Mouse (Mus musculus): Measurements from ENCODE around the gene Slc25a19.
A peak's percentile ranks its signal among the peaks of the same experiment; 100 is the strongest.

Slc25a19 gene

GRCm38 (mm10) chr11:115640978-115641663, 13.0 kb upstream of the Slc25a19 start:
- no peak for DNase-seq

- no peak for DNase-seq
Observed at GRCm38 (mm10) chr11:115640311-115640828, 12.3 kb upstream of the Slc25a19 start.

- DNase-seq, result no peak
Observed at GRCm38 (mm10) chr11:115639540-115639939, 11.4 kb upstream of the Slc25a19 start.

GRCm38 (mm10) chr11:115638498-115639409, 10.7 kb upstream of the Slc25a19 start:
- DNase-seq, result peak; percentile 60

- DNase-seq, result no peak
Observed at GRCm38 (mm10) chr11:115636960-115637359, 8.9 kb upstream of the Slc25a19 start.

GRCm38 (mm10) chr11:115635484-115635883, 7.4 kb upstream of the Slc25a19 start:
- no peak for DNase-seq

- DNase-seq, result no peak
Observed at GRCm38 (mm10) chr11:115635041-115635440, 6.9 kb upstream of the Slc25a19 start.

- DNase-seq, result peak; percentile 58
Observed at GRCm38 (mm10) chr11:115634109-115634508, 6.0 kb upstream of the Slc25a19 start.

- no peak for DNase-seq
Observed at GRCm38 (mm10) chr11:115632862-115633261, 4.8 kb upstream of the Slc25a19 start.

- DNase-seq, result no peak
Observed at GRCm38 (mm10) chr11:115632247-115632646, 4.2 kb upstream of the Slc25a19 start.

GRCm38 (mm10) chr11:115631505-115631890, 3.4 kb upstream of the Slc25a19 start:
- DNase-seq, result peak; percentile 68

GRCm38 (mm10) chr11:115630532-115631504, 2.7 kb upstream of the Slc25a19 start:
- DNase-seq, result peak; percentile 51

GRCm38 (mm10) chr11:115629734-115630531, 1.8 kb upstream of the Slc25a19 start:
- no peak for DNase-seq

- DNase-seq, result no peak
Observed at GRCm38 (mm10) chr11:115628465-115629101, 488 bp upstream of the Slc25a19 start.

GRCm38 (mm10) chr11:115626824-115627616, 1.1 kb downstream of the Slc25a19 start:
- no peak for DNase-seq

GRCm38 (mm10) chr11:115625877-115626276, 2.2 kb downstream of the Slc25a19 start:
- DNase-seq, result peak; percentile 83

- DNase-seq, result no peak
Observed at GRCm38 (mm10) chr11:115623487-115624070, 4.5 kb downstream of the Slc25a19 start.

GRCm38 (mm10) chr11:115619949-115620348, 8.1 kb downstream of the Slc25a19 start:
- DNase-seq, result no peak

GRCm38 (mm10) chr11:115618732-115619516, 9.2 kb downstream of the Slc25a19 start:
- DNase-seq, result no peak

Data from kidney, postnatal 10 days (tissue).